Mouse (Mus musculus) midbrain, embryonic 11.5 days (tissue): ENCODE measurements around the gene Cldn3. TPM values are rescaled to one million over a fixed set of nuclear protein-coding genes. Genes with fewer than 3 reads are reported as not detected.
A peak's percentile ranks its signal among the peaks of the same experiment; 100 is the strongest.

ENCODE experiments used
- ATAC-seq: fragments of 200-750 bp; cut with Nextera tagmentation; 2 replicates; pipeline ENCODE4 v1.8.0; 2017; ENCODE audit warnings: moderate TSS enrichment, moderate library complexity; ENCODE audit not compliant: low FRiP score
- DNase-seq: peaks from one replicate; pipeline ENCODE4 v3.0.0; 2015; ENCODE audit warnings: low spot score; ENCODE audit errors: missing footprints
- H3K27ac ChIP-seq: fragments of 300-500 bp; sonication (generic); 2 replicates; pipeline ENCODE4 v1.5.1; 2014; ENCODE audit warnings: low read depth, low read length
- H3K27me3 ChIP-seq: fragments of 300-500 bp; sonication (generic); 2 replicates; pipeline ENCODE4 v1.6.1; 2014; ENCODE audit warnings: mild to moderate bottlenecking, low read length, moderate library complexity, mixed read lengths; ENCODE audit not compliant: control insufficient read depth, insufficient read depth
- H3K36me3 ChIP-seq: fragments of 300-500 bp; sonication (generic); 2 replicates; pipeline ENCODE4 v1.6.1; 2014; ENCODE audit warnings: mild to moderate bottlenecking, low read length, moderate library complexity, mixed read lengths; ENCODE audit not compliant: control insufficient read depth, insufficient read depth
- H3K4me1 ChIP-seq: fragments of 300-500 bp; sonication (generic); 2 replicates; pipeline ENCODE4 v1.6.1; 2014; ENCODE audit warnings: low read length; ENCODE audit not compliant: control insufficient read depth, insufficient read depth
- H3K4me2 ChIP-seq: fragments of 300-500 bp; sonication (generic); 2 replicates; pipeline ENCODE4 v1.6.1; 2014; ENCODE audit warnings: mild to moderate bottlenecking, moderate library complexity
- H3K4me3 ChIP-seq: fragments of 300-500 bp; sonication (generic); 2 replicates; pipeline ENCODE4 v1.5.1; 2014; ENCODE audit warnings: low read depth, low read length
- H3K9ac ChIP-seq: fragments of 300-500 bp; sonication (generic); 2 replicates; pipeline ENCODE4 v1.6.1; 2014; ENCODE audit warnings: low read length
- H3K9me3 ChIP-seq: fragments of 300-500 bp; sonication (generic); 2 replicates; pipeline ENCODE4 v1.6.1; 2016; ENCODE audit warnings: low read length; ENCODE audit not compliant: control insufficient read depth
- WGBS: fragments of 180-500 bp; shearing (Covaris S2); extraction: QIAGEN DNeasy Blood & Tissue Kit; methylation state at CpG from one replicate; pipeline ENCODE4 v1.1.7; 2014; 5-methylcytosine and 5-hydroxymethylcytosine counted together
- polyA plus RNA-seq: library from polyadenylated mRNA; unstranded; fragments of >200 nt; fragmentation: Nextera tagmentation; extraction: Ambion mirVana; gene quantifications from 2 replicates; pipeline ENCODE4 v1.2.1, GENCODE M21; 2014

The Cldn3 gene
- polyA plus RNA-seq, 1 experiment from 2014 or later, result 1.4 TPM

- 18% methylated on average over 43 of the region's 43 CpGs for WGBS
- H3K4me3 ChIP-seq, result no peak overlapping the region
- peak; percentile 88 for DNase-seq
- H3K36me3 ChIP-seq, result no peaks in the 10 kb centered on the region
- H3K4me1 ChIP-seq, result no peaks in the 10 kb centered on the region; the same call in 1 of the 2 replicates
- peaks cover 27% of the 10 kb centered on the region for H3K27me3 ChIP-seq
- H3K27ac ChIP-seq, result no peak overlapping the region
- H3K4me2 ChIP-seq, result peak overlapping the region; percentile 9; the same call in 1 of the 2 replicates
- no peaks in the 10 kb centered on the region for H3K9me3 ChIP-seq
- H3K9ac ChIP-seq, result no peak overlapping the region; the same call in 1 of the 2 replicates
- ATAC-seq, result no peak
Measured at GRCm38 (mm10) chr5:134946063-134946856, 39.8 kb upstream of the Cldn3 start.

GRCm38 (mm10) chr5:134946857-134947255 lies 39.2 kb upstream of the Cldn3 start, which contains the start of gene Cldn4:
Gene Cldn4, minus strand, starts transcription at chr5:134946934.
- no peak for DNase-seq
- WGBS, result 11% methylated on average over 11 of the region's 11 CpGs
- peak within 1 kb of the TSS; percentile 9; the same call in 1 of the 2 replicates for H3K4me2 ChIP-seq
- no peak within 1 kb of the TSS for H3K27ac ChIP-seq
- H3K9ac ChIP-seq, result no peak within 1 kb of the TSS; the same call in 1 of the 2 replicates
- no peaks in the 10 kb centered on the region for H3K9me3 ChIP-seq
- no peak within 1 kb of the TSS for H3K4me3 ChIP-seq
- ATAC-seq, result no peak
- no peaks in the 10 kb centered on the region; the same call in 1 of the 2 replicates for H3K4me1 ChIP-seq
- H3K36me3 ChIP-seq, result no peaks in the 10 kb centered on the region
- peaks cover 27% of the 10 kb centered on the region for H3K27me3 ChIP-seq

DNA sequence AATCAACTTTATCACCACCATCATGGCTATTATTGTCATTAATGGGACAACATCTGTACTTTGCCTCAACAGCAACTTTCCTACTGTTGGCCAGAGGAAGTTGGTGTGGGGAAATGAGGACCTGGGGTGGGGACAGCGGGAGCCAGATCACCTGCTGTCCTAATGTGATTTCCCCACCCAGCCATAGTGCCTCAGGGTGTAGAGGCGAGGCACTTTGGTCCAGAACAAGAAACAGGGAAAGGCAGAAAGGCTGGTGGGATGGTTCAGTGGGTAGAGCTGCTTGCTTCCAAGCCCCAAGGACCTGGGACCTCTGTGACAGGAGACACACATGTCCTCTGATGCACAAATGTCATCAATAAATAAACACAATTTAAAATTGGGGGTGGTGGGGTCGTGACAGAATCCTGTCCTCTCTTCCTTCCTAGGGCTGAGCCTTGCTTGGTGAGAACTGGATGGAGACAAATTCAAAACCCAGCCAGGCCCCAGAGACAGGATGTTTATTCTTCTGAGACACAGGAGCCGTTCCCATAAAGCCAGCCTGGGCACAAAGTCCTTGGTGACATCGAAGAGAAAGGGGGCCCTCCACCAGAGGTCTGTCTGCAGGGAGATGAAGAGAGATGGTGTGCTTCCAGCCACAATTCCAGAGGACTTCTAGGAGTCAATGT lies 38.5 kb upstream of the Cldn3 start:
- Histone ChIP-seq H3K36me3 (no peaks in the 10 kb centered on the region), H3K27me3 (peaks cover 27% of the 10 kb centered on the region), H3K4me1 (no peaks in the 10 kb centered on the region; the same call in 1 of the 2 replicates), H3K27ac (no peak overlapping the region), H3K4me2 (no peak overlapping the region), H3K9ac (no peak overlapping the region), H3K4me3 (no peak overlapping the region), H3K9me3 (no peaks in the 10 kb centered on the region)
- ATAC-seq, result no peak
- DNase-seq, result no peak
- 68% methylated on average over 5 of the region's 5 CpGs for WGBS

GRCm38 (mm10) chr5:134948085-134948439 lies 38.0 kb upstream of the Cldn3 start:
- ATAC-seq (no peak), DNase-seq (no peak)
- 79% methylated on average over 4 of the region's 4 CpGs for WGBS
- H3K4me1 ChIP-seq, result no peaks in the 10 kb centered on the region; the same call in 1 of the 2 replicates
- no peak overlapping the region for H3K4me3 ChIP-seq
- H3K27me3 ChIP-seq, result peaks cover 27% of the 10 kb centered on the region
- no peak overlapping the region for H3K9ac ChIP-seq
- H3K36me3 ChIP-seq, result no peaks in the 10 kb centered on the region
- no peaks in the 10 kb centered on the region for H3K9me3 ChIP-seq
- H3K4me2 ChIP-seq, result no peak overlapping the region
- no peak overlapping the region for H3K27ac ChIP-seq

DNA sequence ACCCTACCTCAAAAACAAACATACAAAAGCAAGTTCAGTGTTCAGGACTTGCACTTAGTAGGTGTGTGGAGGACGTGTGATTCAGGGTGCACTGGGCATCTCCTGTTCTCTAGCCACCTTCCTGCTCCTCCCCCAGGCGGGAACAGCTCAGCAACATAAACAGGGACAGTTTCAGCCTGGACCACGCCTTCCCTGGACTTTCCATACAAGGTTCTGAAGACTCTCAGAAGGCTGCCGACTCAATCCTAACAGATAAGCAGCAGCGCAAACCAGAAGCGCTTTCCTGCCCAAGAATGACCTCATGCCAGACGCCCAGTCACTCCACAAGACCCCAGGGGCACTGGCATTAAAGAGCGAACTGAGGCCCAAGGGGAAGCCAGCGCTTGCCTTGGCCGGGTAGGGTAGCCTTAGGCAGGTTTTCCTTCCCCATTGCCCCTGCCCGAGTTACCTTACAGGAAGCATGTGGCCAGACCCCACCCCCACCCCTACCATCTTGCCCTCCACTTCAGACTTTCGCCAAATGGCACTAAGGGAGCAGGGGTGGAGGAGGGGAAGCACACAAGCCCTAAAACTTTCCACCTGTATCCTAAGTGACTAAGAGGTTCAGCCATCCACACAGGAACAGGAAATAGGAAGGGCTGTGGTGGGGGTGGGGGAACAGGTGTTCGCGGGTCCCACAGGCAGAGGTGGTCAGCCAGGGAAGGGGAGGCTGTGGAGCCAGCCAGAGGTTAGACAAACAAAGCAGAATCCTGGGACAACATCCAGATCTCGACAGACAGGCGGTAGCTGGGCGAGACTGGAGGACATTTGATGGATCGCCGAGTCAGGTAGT lies 34.7 kb upstream of the Cldn3 start:
- H3K36me3 ChIP-seq, result no peaks in the 10 kb centered on the region
- no peak overlapping the region for H3K9ac ChIP-seq
- H3K4me1 ChIP-seq, result no peaks in the 10 kb centered on the region; the same call in 1 of the 2 replicates
- no peak overlapping the region for H3K27ac ChIP-seq
- no peak overlapping the region for H3K4me3 ChIP-seq
- no peak overlapping the region for H3K4me2 ChIP-seq
- ATAC-seq (no peak), DNase-seq (peak; percentile 45)
- 57% methylated on average over 19 of the region's 19 CpGs for WGBS
- no peaks in the 10 kb centered on the region for H3K9me3 ChIP-seq
- H3K27me3 ChIP-seq, result peaks cover 14% of the 10 kb centered on the region

DNA sequence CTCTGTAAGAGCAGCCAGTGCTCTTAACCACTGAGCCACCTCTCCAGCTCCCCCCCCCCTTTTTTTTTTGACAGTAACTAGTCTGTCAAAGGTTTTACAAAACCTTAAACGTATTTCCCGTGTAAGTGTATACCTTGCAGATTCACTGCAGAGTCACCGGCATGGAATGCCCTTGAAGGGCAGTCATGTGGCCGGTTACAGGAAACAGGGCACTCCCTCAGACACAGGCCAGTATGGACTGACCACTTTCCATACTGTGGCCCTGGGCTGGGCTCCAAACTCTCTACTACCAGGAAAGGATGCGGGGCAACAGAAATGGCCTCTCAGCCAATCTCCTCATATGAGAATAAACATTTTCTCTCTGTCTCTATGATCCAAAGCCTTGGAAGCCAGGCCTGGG lies 30.5 kb upstream of the Cldn3 start:
- Histone ChIP-seq H3K27me3 (no peaks in the 10 kb centered on the region), H3K4me3 (no peak overlapping the region), H3K36me3 (no peaks in the 10 kb centered on the region), H3K4me2 (no peak overlapping the region), H3K27ac (no peak overlapping the region), H3K9me3 (no peaks in the 10 kb centered on the region), H3K9ac (no peak overlapping the region), H3K4me1 (no peaks in the 10 kb centered on the region)
- DNase-seq (no peak), ATAC-seq (no peak)
- 88% methylated on average over 5 of the region's 5 CpGs for WGBS

DNA sequence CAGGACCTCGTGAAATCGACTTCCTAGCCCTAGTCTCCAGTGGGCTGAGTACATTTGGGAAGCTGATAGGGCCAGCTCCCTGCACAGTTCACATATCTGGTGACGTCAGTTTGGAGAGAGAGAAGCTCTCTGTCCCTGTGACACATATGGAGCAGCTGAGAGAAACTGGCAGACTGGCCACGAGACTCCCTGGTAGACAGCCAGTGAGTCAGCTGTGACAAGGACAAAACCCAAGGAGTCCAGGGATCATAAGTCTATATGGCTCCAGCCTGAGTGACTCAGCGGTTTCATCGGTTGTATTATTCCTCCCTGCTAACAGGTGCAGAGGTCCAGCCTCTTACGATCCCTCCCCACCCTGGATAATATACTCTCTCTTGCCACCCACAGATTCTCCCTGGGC lies 26.9 kb upstream of the Cldn3 start:
- Histone ChIP-seq H3K9me3 (no peaks in the 10 kb centered on the region), H3K27ac (no peak overlapping the region), H3K4me1 (no peaks in the 10 kb centered on the region), H3K9ac (no peak overlapping the region), H3K4me2 (no peak overlapping the region), H3K4me3 (no peak overlapping the region), H3K27me3 (no peaks in the 10 kb centered on the region), H3K36me3 (no peaks in the 10 kb centered on the region)
- 81% methylated on average over 7 of the region's 7 CpGs for WGBS
- ATAC-seq (no peak), DNase-seq (no peak)

DNA sequence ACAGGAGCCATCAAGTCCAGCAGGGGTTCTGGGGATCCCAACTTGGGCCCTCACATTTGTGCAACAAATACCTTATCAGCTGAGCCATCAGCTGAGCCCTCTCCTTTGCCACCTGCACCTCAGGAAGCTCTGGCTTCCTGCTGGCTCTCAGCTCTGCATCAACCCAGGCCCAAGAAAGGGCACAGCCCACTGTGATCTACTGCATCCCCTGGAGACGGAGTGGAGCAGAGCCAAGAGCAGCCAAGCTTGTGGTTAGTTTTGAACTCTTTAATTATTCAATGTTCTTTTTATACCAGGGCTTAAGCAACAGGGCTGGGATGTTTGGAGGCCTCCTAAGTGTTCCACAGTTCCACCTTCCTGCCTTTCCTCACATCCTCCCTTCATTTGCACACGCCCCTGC lies 25.6 kb upstream of the Cldn3 start:
- Histone ChIP-seq H3K36me3 (no peaks in the 10 kb centered on the region), H3K9ac (no peak overlapping the region), H3K9me3 (no peaks in the 10 kb centered on the region), H3K4me1 (no peaks in the 10 kb centered on the region), H3K27me3 (no peaks in the 10 kb centered on the region), H3K4me3 (no peak overlapping the region), H3K27ac (no peak overlapping the region), H3K4me2 (no peak overlapping the region)
- ATAC-seq (no peak), DNase-seq (no peak)
- WGBS, result 78% methylated on average over 2 of the region's 2 CpGs
